Mouse (Mus musculus): ENCODE results near the gene Krt28. TPM values are rescaled to one million over a fixed set of nuclear protein-coding genes. Genes with fewer than 3 reads are reported as not detected.

The Krt28 gene
- polyA plus RNA-seq, 1 experiment from 2014 or later: 3.4 TPM

DNA sequence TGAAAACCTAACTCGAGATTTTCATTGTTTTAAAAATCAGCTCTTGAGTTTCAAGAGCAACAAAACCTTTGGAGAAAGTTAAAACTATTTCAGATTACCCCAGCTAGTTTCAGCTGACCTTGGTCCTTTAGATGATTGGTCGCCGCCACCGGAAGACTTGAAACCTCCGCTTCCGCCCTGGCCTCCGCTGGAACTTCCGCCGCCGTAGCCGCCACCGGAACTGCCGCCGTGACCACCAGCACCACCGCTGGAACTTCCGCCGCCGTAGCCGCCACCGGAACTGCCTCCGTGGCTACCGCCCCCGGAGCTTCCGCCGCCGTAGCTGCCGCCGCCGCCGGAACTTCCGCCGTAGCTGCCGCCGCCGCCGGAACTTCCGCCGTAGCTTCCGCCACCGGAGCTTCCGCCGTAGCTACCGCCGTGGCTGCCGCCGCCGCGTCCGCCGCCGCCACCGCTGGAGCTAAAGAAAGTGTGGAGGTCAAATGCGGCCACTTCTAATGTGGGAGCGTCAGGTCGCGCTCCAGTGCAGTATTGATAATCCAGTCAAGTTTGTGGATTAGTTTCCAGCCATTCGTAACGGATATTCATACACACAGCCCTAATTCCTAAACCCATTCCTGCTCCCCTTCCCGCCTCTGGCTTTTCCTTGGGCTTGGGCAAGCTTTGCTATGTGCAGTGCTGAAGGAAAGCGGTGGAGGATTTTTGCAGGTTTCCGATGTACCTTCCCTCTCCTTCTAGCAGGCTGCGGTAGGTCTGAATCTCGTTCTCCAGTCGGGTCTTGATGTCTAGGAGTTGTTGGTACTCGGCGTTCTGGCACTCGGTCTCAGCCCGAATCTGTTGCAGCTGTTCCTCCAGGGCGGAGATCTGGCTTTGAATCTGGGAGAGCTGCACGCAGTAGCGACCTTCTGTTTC, 11.4 kb upstream of the Krt28 start:
- 1% methylated on average over 61 of the region's 71 CpGs for WGBS
- no peaks in the 10 kb centered on the region; the same call in 1 of the 2 replicates for H3K27me3 ChIP-seq (replicated peaks; ENCODE audit: control insufficient read depth, insufficient read depth, low read length)
- DNase-seq (ENCODE audit: low spot score): peak; percentile 92
- H3K27ac ChIP-seq (replicated peaks; ENCODE audit: low read depth, low read length): peak overlapping the region; percentile 98
- no peaks in the 10 kb centered on the region for H3K4me1 ChIP-seq (ENCODE audit: control insufficient read depth, insufficient read depth, low read length)
- peak overlapping the region; percentile 56 for H3K4me3 ChIP-seq (ENCODE audit: low read depth, low read length)
- H3K36me3 ChIP-seq (ENCODE audit: control insufficient read depth, insufficient read depth, low read length): no peaks in the 10 kb centered on the region
- peak overlapping the region; percentile 75 for H3K9ac ChIP-seq (ENCODE audit: low read depth, low read length)
- peak overlapping the region; percentile 77 for H3K4me2 ChIP-seq (ENCODE audit: low read depth, low read length)
- ATAC-seq (ENCODE audit: low read depth): peak; percentile 88
- H3K9me3 ChIP-seq (ENCODE audit: control insufficient read depth, low read length): no peaks in the 10 kb centered on the region

DNA sequence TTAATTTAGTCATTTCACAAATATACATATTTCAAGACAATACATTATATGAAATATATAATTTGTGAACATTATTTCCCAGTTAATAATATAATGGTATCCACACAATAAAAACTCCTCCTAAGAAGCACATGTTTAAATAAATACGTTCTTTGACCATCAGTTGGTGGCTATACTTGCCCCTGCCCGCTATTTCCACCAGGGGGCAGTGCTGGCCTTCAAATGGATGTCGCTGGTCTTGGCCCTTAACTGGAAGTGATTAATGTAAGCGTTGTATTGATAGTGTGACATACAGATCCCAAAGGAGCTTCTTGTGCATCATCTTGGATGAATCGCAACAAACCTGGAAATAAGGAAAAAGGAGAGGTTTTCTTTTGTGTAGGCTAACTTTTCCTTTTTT, 4.9 kb upstream of the Krt28 start:
- ATAC-seq (ENCODE audit: low read depth): no peak
- H3K4me3 ChIP-seq (ENCODE audit: low read depth, low read length): no peak overlapping the region
- no peak overlapping the region for H3K27ac ChIP-seq (replicated peaks; ENCODE audit: low read depth, low read length)
- 10% methylated on average over 5 of the region's 5 CpGs for WGBS
- H3K9me3 ChIP-seq (ENCODE audit: control insufficient read depth, low read length): no peaks in the 10 kb centered on the region
- peaks cover under 1% of the 10 kb centered on the region; the same call in 1 of the 2 replicates for H3K27me3 ChIP-seq (replicated peaks; ENCODE audit: control insufficient read depth, insufficient read depth, low read length)
- peak; percentile 61 for DNase-seq (ENCODE audit: low spot score)
- H3K4me2 ChIP-seq (ENCODE audit: low read depth, low read length): no peak overlapping the region
- H3K4me1 ChIP-seq (ENCODE audit: control insufficient read depth, insufficient read depth, low read length): no peaks in the 10 kb centered on the region
- no peak overlapping the region for H3K9ac ChIP-seq (ENCODE audit: low read depth, low read length)
- H3K36me3 ChIP-seq (ENCODE audit: control insufficient read depth, insufficient read depth, low read length): no peaks in the 10 kb centered on the region

- no peaks in the 10 kb centered on the region for H3K36me3 ChIP-seq (ENCODE audit: control insufficient read depth, insufficient read depth, low read length)
- H3K9me3 ChIP-seq (ENCODE audit: control insufficient read depth, low read length): no peaks in the 10 kb centered on the region
- peaks cover 3% of the 10 kb centered on the region; the same call in 1 of the 2 replicates for H3K27me3 ChIP-seq (replicated peaks; ENCODE audit: control insufficient read depth, insufficient read depth, low read length)
- no peak overlapping the region for H3K27ac ChIP-seq (replicated peaks; ENCODE audit: low read depth, low read length)
- no peak overlapping the region for H3K9ac ChIP-seq (ENCODE audit: low read depth, low read length)
- H3K4me1 ChIP-seq (ENCODE audit: control insufficient read depth, insufficient read depth, low read length): no peaks in the 10 kb centered on the region
- DNase-seq (ENCODE audit: low spot score) (no peak), ATAC-seq (ENCODE audit: low read depth) (no peak)
- H3K4me2 ChIP-seq (ENCODE audit: low read depth, low read length): no peak overlapping the region
- no peak overlapping the region for H3K4me3 ChIP-seq (ENCODE audit: low read depth, low read length)
- 85% methylated on average over 8 of the region's 8 CpGs for WGBS
Measured at GRCm38 (mm10) chr11:99369853-99370451, 4.8 kb downstream of the Krt28 start.

DNA sequence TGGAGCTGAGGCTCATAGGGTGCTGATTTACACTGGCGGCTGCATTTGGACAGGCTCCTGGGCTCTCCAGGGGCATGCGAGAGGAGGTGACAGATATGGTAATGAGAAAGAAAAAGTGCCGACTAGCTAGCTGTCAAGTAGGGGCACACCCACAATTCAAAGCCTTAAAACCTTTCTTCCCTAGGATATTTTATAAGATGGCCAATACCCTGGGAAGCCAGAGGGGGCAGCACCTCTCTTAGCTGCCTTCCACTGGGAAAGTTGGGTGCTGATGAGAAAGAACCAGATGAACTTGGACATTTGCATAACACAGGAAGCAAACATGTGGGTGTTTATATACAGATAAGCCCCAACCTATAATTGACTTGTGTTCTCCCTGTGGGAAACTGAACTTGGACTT, 5.5 kb downstream of the Krt28 start:
- Histone ChIP-seq H3K36me3 (ENCODE audit: control insufficient read depth, insufficient read depth, low read length) (no peaks in the 10 kb centered on the region), H3K9ac (ENCODE audit: low read depth, low read length) (no peak overlapping the region), H3K9me3 (ENCODE audit: control insufficient read depth, low read length) (no peaks in the 10 kb centered on the region), H3K4me2 (ENCODE audit: low read depth, low read length) (no peak overlapping the region), H3K27me3 (replicated peaks; ENCODE audit: control insufficient read depth, insufficient read depth, low read length) (no peaks in the 10 kb centered on the region; the same call in 1 of the 2 replicates), H3K4me3 (ENCODE audit: low read depth, low read length) (no peak overlapping the region), H3K4me1 (ENCODE audit: control insufficient read depth, insufficient read depth, low read length) (no peaks in the 10 kb centered on the region), H3K27ac (replicated peaks; ENCODE audit: low read depth, low read length) (no peak overlapping the region)
- no peak for DNase-seq (ENCODE audit: low spot score)
- 9% methylated on average over 3 of the region's 3 CpGs for WGBS
- ATAC-seq (ENCODE audit: low read depth): no peak

DNA sequence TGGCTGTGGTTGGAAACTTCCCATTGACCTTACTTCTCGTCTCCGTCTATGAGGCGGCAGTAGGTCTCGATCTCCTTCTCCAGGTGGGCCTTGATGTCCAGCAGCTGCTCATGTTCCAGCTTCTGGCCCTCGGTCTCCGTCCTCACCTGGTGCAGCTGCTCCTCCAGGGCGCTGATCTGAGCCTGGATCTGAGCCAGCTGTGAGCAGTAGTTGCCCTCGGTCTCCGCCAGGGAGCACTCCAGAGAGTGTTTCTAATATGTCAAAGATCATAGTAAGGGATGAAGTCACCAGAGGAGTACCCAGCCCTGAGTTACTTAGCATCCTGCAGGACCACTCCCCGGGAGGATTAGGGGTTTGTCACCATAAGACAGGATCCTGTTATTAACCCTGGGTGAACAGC, 7.9 kb downstream of the Krt28 start:
- Histone ChIP-seq H3K27ac (replicated peaks; ENCODE audit: low read depth, low read length) (no peak overlapping the region), H3K4me2 (ENCODE audit: low read depth, low read length) (no peak overlapping the region), H3K4me1 (ENCODE audit: control insufficient read depth, insufficient read depth, low read length) (no peaks in the 10 kb centered on the region), H3K9ac (ENCODE audit: low read depth, low read length) (no peak overlapping the region), H3K27me3 (replicated peaks; ENCODE audit: control insufficient read depth, insufficient read depth, low read length) (no peaks in the 10 kb centered on the region), H3K4me3 (ENCODE audit: low read depth, low read length) (no peak overlapping the region), H3K36me3 (ENCODE audit: control insufficient read depth, insufficient read depth, low read length) (no peaks in the 10 kb centered on the region), H3K9me3 (ENCODE audit: control insufficient read depth, low read length) (no peaks in the 10 kb centered on the region)
- WGBS: 52% methylated on average over 10 of the region's 10 CpGs
- no peak for ATAC-seq (ENCODE audit: low read depth)
- DNase-seq (ENCODE audit: low spot score): peak; percentile 5

DNA sequence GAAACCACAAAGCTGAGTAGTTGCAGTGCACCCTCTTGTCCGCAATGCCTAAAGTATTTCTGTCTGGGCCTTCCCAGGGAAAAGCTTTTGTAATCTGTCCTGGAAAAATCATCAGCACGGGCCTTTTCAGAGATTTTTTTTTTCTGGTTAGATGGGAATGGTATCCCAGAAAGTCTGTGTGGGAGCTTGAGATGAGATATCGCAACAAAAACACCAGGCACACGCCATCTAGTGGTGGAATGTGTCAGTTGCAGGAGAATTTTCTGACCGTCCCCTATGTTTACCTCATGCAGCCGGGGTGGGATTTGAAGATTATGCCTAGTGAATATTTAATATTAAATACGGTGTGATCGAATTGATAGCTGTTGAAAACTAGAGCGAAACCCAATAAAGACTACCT, 10.3 kb downstream of the Krt28 start:
- Histone ChIP-seq H3K36me3 (ENCODE audit: control insufficient read depth, insufficient read depth, low read length) (no peaks in the 10 kb centered on the region), H3K9ac (ENCODE audit: low read depth, low read length) (no peak overlapping the region), H3K4me3 (ENCODE audit: low read depth, low read length) (no peak overlapping the region), H3K4me1 (ENCODE audit: control insufficient read depth, insufficient read depth, low read length) (no peaks in the 10 kb centered on the region), H3K27ac (replicated peaks; ENCODE audit: low read depth, low read length) (no peak overlapping the region), H3K4me2 (ENCODE audit: low read depth, low read length) (no peak overlapping the region), H3K27me3 (replicated peaks; ENCODE audit: control insufficient read depth, insufficient read depth, low read length) (no peaks in the 10 kb centered on the region), H3K9me3 (ENCODE audit: control insufficient read depth, low read length) (no peaks in the 10 kb centered on the region)
- ATAC-seq (ENCODE audit: low read depth): no peak
- peak; percentile 42 for DNase-seq (ENCODE audit: low spot score)
- WGBS: 23% methylated on average over 9 of the region's 9 CpGs

DNA sequence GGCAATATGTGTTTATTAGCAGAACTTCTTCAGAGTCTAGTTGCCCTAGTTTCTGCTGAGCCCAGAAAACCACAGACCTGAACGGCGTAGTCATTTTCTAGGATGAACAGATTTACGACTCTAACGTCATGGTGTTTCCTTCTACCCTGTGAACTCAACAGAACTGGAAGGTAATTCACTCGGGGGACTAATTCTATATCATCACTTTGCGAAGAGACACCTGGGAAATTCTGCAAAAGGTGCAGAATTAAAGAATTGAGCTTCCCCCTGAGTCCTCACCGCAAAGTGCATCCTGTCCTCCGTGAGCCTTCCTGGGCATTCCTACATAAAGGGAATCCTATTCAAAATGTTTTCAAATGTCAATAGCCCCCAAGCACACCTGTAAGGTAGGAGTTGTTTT, 13.3 kb downstream of the Krt28 start:
- Histone ChIP-seq H3K4me1 (ENCODE audit: control insufficient read depth, insufficient read depth, low read length) (no peaks in the 10 kb centered on the region), H3K4me2 (ENCODE audit: low read depth, low read length) (no peak overlapping the region), H3K9me3 (ENCODE audit: control insufficient read depth, low read length) (no peaks in the 10 kb centered on the region), H3K4me3 (ENCODE audit: low read depth, low read length) (no peak overlapping the region), H3K27ac (replicated peaks; ENCODE audit: low read depth, low read length) (no peak overlapping the region), H3K9ac (ENCODE audit: low read depth, low read length) (no peak overlapping the region), H3K27me3 (replicated peaks; ENCODE audit: control insufficient read depth, insufficient read depth, low read length) (no peaks in the 10 kb centered on the region), H3K36me3 (ENCODE audit: control insufficient read depth, insufficient read depth, low read length) (no peaks in the 10 kb centered on the region)
- no peak for DNase-seq (ENCODE audit: low spot score)
- ATAC-seq (ENCODE audit: low read depth): no peak
- 86% methylated on average over 8 of the region's 8 CpGs for WGBS

DNA sequence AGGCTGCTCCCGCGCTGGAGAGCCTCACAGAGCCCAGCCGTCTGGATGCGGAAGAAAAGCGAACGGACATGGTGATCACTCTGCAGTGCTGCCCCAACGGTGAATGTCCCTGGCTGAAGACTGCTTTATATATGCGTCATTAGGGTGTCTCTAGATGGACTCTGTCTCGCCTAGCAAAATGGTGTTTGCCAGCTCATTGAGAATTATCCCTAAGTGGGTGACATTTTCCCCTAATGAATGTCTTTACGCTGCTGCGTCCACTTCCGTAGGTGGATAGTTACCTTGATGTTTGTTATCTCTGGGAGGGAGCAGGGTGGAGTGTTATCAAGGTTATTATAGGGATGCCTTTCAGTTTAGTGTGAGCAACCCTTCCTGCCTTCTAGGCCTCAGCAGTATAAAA, 23.7 kb downstream of the Krt28 start, which contains the start of gene Krt27:
Gene Krt27 (minus strand): TSS at position 101 of the 400 bp plus-strand sequence.
- Histone ChIP-seq H3K9ac (ENCODE audit: low read depth, low read length) (no peak within 1 kb of the TSS), H3K4me3 (ENCODE audit: low read depth, low read length) (no peak within 1 kb of the TSS), H3K9me3 (ENCODE audit: control insufficient read depth, low read length) (no peaks in the 10 kb centered on the region), H3K27ac (replicated peaks; ENCODE audit: low read depth, low read length) (no peak within 1 kb of the TSS), H3K4me2 (ENCODE audit: low read depth, low read length) (no peak within 1 kb of the TSS), H3K36me3 (ENCODE audit: control insufficient read depth, insufficient read depth, low read length) (no peaks in the 10 kb centered on the region), H3K4me1 (ENCODE audit: control insufficient read depth, insufficient read depth, low read length) (no peaks in the 10 kb centered on the region), H3K27me3 (replicated peaks; ENCODE audit: control insufficient read depth, insufficient read depth, low read length) (no peaks in the 10 kb centered on the region)
- DNase-seq (ENCODE audit: low spot score): no peak
- no peak for ATAC-seq (ENCODE audit: low read depth)
- WGBS: 73% methylated on average over 12 of the region's 12 CpGs

Measured in embryonic facial prominence, embryonic 14.5 days (tissue).